Mouse (Mus musculus) urinary bladder, postnatal 10 days (tissue): ENCODE data around the gene AI413582.

Experiments
- DNase-seq: peaks from one replicate; pipeline ENCODE4 v3.0.0; 2022; ENCODE audit warnings: low spot score

The AI413582 gene

GRCm38 (mm10) chr17:27565163-27565941 is at the start of gene AI413582:
AI413582 (minus strand) TSS chr17:27565756.
- DNase-seq, result peak; percentile 85

GRCm38 (mm10) chr17:27613016-27613415 is 47.5 kb upstream of the AI413582 start:
- no peak for DNase-seq

GRCm38 (mm10) chr17:27611994-27612393 is 46.4 kb upstream of the AI413582 start:
- DNase-seq, result no peak

GRCm38 (mm10) chr17:27611519-27611884 is 45.9 kb upstream of the AI413582 start:
- DNase-seq, result no peak

GRCm38 (mm10) chr17:27610679-27611518 is 45.3 kb upstream of the AI413582 start:
- DNase-seq, result no peak

- no peak for DNase-seq
Observed at GRCm38 (mm10) chr17:27609576-27609975, 44.0 kb upstream of the AI413582 start.

- DNase-seq, result no peak
Observed at GRCm38 (mm10) chr17:27603522-27604234, 38.1 kb upstream of the AI413582 start.

GRCm38 (mm10) chr17:27603036-27603435 is 37.5 kb upstream of the AI413582 start:
- DNase-seq, result no peak

- no peak for DNase-seq
Observed at GRCm38 (mm10) chr17:27600869-27601268, 35.3 kb upstream of the AI413582 start.

- DNase-seq, result no peak
Observed at GRCm38 (mm10) chr17:27600286-27600685, 34.7 kb upstream of the AI413582 start.

GRCm38 (mm10) chr17:27596376-27597190 is 31.0 kb upstream of the AI413582 start:
- no peak for DNase-seq

GRCm38 (mm10) chr17:27595659-27596375 is 30.3 kb upstream of the AI413582 start:
- no peak for DNase-seq

GRCm38 (mm10) chr17:27592565-27592910 is 27.0 kb upstream of the AI413582 start:
- no peak for DNase-seq

- DNase-seq, result no peak
Observed at GRCm38 (mm10) chr17:27591826-27592564, 26.4 kb upstream of the AI413582 start.

GRCm38 (mm10) chr17:27588231-27588630 is 22.7 kb upstream of the AI413582 start:
- DNase-seq, result no peak

- DNase-seq, result no peak
Observed at GRCm38 (mm10) chr17:27587252-27587651, 21.7 kb upstream of the AI413582 start.

GRCm38 (mm10) chr17:27586661-27587060 is 21.1 kb upstream of the AI413582 start:
- DNase-seq, result no peak

- no peak for DNase-seq
Observed at GRCm38 (mm10) chr17:27583185-27583894, 17.8 kb upstream of the AI413582 start.

GRCm38 (mm10) chr17:27580392-27581068 is 15.0 kb upstream of the AI413582 start:
- no peak for DNase-seq
